Mouse (Mus musculus) erythroblast, embryonic 14.5 days (primary cell): Measurements from ENCODE around the gene Tldc2.

ENCODE experiments used
- GATA1 ChIP-seq: IDR thresholded peaks from 2 replicates; pipeline ENCODE4 v1.6.1; 2012; ENCODE audit warnings: low read length, inconsistent platforms, mixed read lengths
- TAL1 ChIP-seq: IDR thresholded peaks from 3 replicates; pipeline ENCODE4 v1.6.1; 2012; ENCODE audit warnings: low read length, inconsistent platforms, mixed read lengths

GRCm38 (mm10) chr2:157100319-157100605 lies 13.4 kb downstream of the Tldc2 start:
- TF ChIP-seq TAL1 (no peak), GATA1 (no peak)
